Mouse (Mus musculus): ENCODE results near the gene Gh. TPM values are rescaled to one million over a fixed set of nuclear protein-coding genes. Genes with fewer than 3 reads are reported as not detected.

The Gh gene
- polyA plus RNA-seq, 1 experiment from 2014 or later = 0.38 TPM

DNA sequence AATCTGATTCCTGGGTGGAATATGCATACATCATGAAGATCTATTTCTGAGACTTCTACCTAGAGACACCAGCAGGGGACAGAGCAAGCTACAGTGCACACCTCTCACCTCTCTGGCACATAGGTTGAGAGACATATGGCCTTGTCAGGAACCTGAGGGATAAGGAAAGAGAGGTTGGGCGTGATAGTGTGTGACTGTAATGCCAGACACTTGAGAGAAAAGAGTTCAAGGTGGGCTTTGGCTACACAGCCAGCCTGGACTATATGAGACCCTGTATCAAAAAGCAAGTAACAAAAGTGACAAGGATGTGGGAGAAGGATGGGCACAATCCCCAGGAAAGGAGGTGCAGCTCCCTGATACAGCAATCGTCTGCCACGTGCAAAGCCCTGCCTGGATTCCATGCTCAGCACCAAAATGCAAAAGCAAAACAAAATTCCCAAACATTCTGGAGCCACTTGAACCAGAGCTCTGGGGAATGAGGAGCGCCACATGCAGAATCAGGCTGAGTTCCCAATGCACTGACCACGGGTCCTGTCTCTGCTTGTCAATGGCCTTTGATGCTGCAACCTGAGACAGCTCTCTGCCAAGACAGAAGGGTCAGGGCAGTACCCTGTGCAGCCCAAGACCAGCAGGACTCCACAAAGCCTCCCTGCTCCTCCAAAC lies 30.4 kb downstream of the Gh start:
- DNase-seq (ENCODE audit: low spot score) = no peak

DNA sequence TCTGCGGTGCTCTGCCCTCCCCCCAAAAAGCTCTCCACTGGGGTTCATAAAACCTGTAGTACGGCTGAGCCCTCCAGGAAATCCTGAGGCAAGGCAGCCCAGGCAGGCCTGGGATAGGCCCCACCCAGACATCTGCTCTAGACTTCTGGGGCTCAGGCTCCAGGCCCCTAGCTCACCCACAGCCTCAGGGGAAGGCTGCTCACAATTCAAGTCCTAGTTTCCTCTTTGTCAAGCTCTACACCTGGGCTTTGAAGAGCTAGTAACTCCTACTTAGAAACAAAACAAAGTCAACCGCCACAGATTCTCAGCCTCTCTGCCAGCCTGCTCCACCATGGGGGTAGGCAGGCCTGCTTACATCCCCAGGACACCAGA lies 32.6 kb downstream of the Gh start:
- peak; percentile 93 for DNase-seq (ENCODE audit: low spot score)

DNA sequence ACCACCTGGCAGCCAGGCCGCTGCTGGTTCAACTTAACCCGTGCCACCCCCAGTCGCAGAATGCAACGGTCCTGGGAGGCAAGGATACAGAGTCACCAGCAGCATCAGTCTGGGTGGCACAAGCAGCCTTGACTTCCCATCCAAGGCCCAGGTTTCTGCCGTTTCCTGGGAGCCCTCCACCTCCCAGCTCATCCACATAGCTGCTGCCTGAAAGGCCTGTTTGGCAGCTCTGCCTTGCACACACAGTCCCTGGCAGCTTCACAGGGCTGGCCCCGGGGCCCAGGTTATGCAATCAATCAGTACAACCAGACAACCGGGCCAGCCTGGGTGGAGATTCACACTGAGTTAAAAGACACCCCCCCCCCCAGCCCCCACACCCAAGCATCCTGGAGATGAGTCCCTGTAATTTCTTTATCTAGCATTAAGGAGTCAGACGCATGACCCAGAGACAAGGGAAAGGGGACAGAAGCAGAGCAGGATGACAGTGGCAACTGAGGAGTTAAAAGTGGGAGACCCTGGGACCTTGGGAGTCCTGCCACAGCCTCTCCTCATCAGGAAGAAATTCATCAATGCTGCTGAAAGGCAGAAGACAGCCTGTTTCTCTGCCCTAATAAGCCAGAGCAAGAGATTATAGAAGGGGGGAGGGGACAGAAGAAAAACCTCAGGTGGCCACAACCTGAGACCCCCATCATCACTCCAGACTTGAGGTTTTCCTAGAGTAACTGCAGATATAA lies 33.2 kb downstream of the Gh start:
- DNase-seq (ENCODE audit: low spot score) = no peak

DNA sequence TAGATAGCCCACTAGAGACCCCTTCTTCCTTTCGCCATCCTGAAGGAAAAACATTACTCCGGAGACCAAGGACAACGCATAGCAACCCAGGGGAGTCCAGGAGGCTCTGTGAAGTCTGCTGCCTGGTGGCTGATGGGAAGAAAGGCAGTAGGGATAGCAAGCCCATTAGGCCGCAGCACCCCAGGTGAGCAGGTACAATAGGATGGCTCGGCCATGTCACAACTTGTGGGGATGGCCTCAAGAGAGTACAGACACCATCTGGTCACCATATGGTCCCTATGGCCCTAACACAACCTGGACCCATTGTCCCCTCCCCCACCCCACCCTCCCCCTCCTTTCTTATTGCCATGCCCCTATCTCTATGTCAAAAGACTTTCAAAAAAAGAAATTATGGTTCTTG lies 33.8 kb downstream of the Gh start:
- no peak for DNase-seq (ENCODE audit: low spot score)

DNA sequence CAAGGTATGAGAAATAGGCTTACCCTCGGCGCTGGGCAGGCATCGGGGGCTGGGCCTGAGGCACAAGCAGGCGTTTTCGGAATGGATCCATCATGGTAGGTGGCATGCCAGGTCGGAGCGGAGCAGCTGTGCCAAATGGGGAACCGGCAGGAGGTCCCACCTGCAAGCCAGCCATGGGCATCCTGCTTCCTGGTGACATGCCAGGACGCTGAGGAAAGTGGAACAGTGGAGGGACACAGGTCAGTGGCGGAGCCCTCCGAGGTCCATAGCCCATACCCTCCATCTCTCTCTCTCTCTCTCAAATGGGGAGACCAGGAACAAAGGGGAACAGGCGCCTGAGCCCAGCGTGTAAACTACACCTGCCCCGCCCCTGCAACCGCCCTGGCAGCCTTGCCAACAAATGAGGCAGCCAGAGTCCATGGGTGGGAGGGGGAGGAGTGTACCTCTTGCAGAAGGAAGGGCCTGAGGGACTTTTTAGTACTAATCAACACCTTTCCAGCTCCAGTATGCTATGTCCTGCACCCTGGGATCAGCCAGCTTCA lies 34.3 kb downstream of the Gh start:
- no peak for DNase-seq (ENCODE audit: low spot score)

DNA sequence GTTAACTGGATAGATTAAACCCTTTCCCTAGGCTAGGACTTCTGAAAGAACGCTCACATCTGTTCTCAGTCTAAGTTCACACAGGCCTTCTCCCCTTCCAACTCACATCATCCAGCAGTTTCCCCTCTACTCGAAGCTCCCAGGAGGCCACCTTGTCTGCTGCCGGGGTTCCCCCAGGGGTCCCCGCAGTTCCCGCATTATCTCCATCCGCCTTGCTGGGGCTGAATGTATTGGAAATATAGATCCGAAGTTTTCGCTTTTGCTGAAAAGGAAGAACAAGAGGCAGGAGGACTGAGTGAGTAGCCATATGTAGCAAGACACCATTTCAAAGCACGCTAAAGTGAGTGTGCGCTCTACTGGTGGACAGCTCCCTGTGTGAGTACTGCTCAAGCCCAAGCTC lies 35.2 kb downstream of the Gh start:
- DNase-seq (ENCODE audit: low spot score) = no peak

DNA sequence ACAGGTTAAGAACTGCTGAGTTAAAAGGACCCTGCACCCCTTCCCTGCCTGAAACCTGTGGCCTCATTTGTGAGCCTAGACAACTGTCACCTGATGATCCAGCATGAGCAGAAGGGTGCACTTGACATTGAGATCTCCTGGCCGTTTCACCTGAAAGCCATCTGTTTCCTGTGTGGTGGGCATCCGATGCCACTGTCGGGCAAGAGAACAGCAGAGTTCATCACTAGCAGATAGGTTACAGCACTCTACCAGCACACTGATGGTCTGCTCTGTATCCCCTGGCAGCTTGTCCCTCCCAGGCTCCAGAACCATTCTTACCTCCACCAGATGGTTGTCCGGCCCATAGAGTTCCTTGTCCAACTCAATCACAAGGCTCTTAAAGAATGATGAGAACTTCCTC lies 36.1 kb downstream of the Gh start:
- DNase-seq (ENCODE audit: low spot score) = no peak

DNA sequence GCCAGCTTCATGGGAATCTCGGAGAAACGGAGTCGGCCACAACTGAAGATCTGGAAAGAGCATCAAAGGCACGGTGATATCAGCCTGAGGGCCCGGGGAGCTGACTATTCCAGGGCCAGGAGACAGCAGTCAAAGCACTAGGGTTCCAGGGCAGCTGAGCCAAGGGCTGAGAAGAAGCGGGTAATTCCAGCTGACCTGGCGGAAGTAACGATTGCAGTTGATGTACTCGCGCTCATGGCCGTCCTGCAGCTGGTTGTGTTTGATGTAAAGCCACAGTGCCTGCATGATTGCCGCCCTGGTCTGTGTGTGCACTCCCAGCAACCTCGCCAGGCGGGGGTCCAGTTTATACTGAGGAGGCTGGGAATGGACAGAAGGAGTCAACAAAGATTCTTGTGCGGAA lies 36.7 kb downstream of the Gh start:
- DNase-seq (ENCODE audit: low spot score) = no peak

DNA sequence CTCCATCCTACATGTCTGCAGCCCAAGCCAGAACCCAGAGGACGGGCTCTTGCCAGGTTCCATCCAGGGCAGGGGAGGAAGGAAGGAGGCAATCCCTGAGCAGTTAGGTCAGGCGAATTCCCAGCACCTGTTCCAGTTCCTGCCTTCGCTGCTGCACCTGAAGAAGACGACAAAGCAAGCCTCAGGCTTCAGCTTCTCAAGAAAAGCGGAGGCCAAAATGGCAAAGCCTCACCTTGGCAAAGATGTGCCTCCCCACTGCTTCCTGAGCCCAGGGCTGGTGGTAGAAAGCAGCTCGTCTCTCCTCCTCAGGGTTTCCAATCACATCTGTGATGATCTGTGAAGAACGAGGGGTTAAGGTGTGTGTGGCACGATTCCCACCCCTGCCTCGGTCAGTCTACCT lies 37.7 kb downstream of the Gh start:
- no peak for DNase-seq (ENCODE audit: low spot score)

DNA sequence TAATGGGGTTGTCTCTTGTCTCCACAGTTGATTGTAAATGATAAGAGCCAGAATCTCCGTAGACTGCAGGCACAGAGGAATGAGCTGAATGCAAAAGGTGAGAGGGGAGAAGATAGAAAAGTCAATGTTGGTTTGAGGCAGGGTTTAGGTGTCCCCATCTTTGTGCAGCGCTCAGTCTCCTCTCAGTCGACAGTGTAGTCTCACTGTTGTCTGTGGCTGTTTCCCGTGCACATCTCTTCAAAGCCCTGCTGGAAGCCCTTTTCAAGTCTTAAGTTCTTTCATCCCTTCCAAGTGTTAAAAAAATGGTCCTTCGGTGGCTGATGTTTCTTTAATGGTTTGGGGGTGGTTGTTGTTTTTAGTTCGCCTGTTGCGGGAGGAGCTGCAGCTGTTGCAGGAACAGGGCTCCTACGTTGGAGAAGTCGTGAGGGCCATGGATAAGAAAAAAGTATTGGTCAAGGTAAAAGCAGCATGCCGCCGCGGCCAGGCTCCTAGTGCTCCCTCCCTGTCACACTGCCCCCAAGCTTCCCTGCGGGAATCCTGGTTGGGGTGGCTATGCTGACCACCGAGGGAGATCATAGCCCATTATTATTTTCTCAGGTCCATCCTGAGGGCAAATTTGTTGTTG lies 40.7 kb downstream of the Gh start:
- DNase-seq (ENCODE audit: low spot score) = no peak

DNA sequence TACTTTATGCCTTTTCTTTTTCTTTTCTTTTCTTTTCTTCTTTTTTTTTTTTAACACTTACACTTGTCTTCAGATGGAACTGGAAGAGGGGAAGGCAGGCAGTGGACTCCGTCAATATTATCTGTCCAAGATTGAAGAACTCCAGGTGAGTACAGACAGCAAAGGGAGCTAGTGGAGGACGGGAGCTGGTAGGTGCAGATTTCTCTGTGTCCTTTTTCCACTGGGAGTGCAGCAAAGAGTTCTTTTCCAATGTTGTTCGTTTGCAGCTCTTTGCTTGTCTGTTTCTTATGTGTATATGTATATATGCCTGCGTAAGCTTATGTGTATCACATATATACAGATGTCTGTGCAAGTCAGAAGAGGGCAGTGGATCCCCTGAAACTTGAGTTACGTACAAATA lies 44.9 kb downstream of the Gh start:
- DNase-seq (ENCODE audit: low spot score) = no peak

DNA sequence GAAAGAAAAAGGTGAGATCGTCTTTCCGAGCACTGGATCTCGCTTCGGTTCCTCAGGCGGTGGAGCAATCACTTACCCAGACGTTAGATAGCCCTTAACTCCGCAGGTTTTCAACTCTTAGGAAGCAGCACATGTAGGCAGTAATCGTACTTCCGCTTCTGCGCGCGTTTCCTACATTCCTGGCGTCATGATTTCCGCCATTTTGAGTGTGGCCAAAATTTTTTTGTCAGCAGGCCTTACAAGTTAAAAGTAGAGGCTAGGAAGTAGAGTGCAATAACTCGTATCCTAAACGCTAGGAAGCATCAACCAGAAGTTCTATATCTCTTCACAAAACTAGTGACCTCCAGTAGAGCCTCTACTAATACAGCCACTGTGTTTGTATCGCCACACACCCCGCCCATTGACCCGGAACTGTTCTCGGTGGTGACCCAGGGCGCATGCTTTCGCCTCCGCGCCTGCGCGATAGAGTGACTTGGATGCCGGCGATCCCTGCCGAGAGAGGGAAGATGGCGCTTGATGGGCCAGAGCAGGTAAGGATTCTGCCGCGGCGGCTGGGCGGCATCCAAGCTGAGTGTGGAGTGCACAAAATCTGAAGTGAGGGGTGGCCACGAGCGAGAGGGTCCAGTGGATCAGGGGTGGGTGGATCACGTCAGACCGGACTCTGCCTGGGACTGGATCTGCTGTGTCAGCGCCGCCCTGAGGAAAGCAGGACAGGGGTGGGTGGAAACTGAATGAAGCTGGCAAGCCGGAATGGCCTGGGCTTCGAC lies 45.8 kb downstream of the Gh start, which contains the start of the genes Ftsj3 and Psmc5:
Gene Ftsj3 (minus strand): TSS at position 395 of the 767 bp plus-strand sequence.
Gene Psmc5 (plus strand): TSS at position 470 of the 767 bp plus-strand sequence.
- DNase-seq (ENCODE audit: low spot score) = peak; percentile 97

DNA sequence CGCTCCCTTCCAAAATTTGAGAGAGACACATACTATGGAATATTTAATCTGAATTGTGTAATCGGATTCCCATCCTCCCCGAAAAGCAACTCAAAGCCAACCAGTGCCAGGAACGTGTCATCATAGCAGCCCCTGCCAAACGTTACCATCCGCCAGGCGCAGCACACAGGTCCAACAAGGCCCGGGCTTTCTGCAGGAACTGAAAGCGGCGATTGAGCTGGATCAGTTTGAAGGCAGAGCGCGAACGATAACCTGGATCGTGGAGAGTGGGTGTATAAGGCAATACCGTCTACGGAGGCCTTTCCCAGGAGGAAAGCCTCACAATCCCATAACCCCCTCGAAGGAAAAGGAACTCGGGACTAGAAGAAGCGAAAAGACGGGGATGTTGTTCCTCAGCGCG lies 46.5 kb downstream of the Gh start:
- no peak for DNase-seq (ENCODE audit: low spot score)

DNA sequence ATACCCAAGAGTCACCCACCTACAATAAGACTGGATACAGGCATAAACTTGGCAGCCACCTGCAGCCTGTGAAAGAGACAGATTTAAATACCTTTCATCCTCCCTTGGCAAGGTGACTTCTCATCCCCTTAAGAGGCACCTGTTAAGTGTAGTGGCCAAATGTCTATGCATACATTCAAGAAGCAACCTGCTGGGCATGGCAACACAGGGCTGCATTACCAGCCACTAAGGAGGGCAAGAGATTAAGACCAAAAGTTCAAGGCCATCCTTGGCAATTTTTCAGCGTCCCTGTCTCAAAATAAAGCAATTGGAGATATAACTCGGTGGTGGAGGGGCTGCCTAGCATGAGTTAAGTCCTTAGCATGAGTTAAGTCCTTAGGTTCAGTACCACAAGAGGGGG lies 46.9 kb downstream of the Gh start:
- DNase-seq (ENCODE audit: low spot score) = no peak

Other genes with a start within 250 kb of the Gh start
- 10.1 and 11.5 TPM in 2 replicates for gene Taco1, start 235.8 kb downstream of the Gh start, polyA plus RNA-seq (2015; fragmentation: Nextera tagmentation; extraction: Ambion mirVana)
- gene Map3k3, start 217.3 kb downstream of the Gh start, polyA plus RNA-seq (2015; fragmentation: Nextera tagmentation; extraction: Ambion mirVana) = 13.6 and 16.9 TPM in 2 replicates
- 0.54 and 0.78 TPM in 2 replicates for gene Gm10840, start 141.0 kb downstream of the Gh start, polyA plus RNA-seq (2015; fragmentation: Nextera tagmentation; extraction: Ambion mirVana)
- gene Limd2, start 141.0 kb downstream of the Gh start, polyA plus RNA-seq (2015; fragmentation: Nextera tagmentation; extraction: Ambion mirVana) = 968 and 1,023 TPM in 2 replicates
- 18.9 and 21.6 TPM in 2 replicates for gene Strada, start 99.7 kb downstream of the Gh start, polyA plus RNA-seq (2015; fragmentation: Nextera tagmentation; extraction: Ambion mirVana)
- 57.0 and 63.1 TPM in 2 replicates for gene Ccdc47, start 85.5 kb downstream of the Gh start, polyA plus RNA-seq (2015; fragmentation: Nextera tagmentation; extraction: Ambion mirVana)
- gene Ddx42, start 84.9 kb downstream of the Gh start, polyA plus RNA-seq (2015; fragmentation: Nextera tagmentation; extraction: Ambion mirVana) = 58.3 and 67.8 TPM in 2 replicates
- 58.3 and 60.5 TPM in 2 replicates for gene Ftsj3, start 45.8 kb downstream of the Gh start, polyA plus RNA-seq (2015; fragmentation: Nextera tagmentation; extraction: Ambion mirVana)
- 260 and 266 TPM in 2 replicates for gene Psmc5, start 45.7 kb downstream of the Gh start, polyA plus RNA-seq (2015; fragmentation: Nextera tagmentation; extraction: Ambion mirVana)
- 139 and 157 TPM in 2 replicates for gene Smarcd2, start 28.9 kb downstream of the Gh start, polyA plus RNA-seq (2015; fragmentation: Nextera tagmentation; extraction: Ambion mirVana)
- 0.40 and 0.54 TPM in 2 replicates for gene Tcam1, start 25.2 kb downstream of the Gh start, polyA plus RNA-seq (2015; fragmentation: Nextera tagmentation; extraction: Ambion mirVana)
- gene Cd79b, start 12.9 kb upstream of the Gh start, polyA plus RNA-seq (2015; fragmentation: Nextera tagmentation; extraction: Ambion mirVana) = 38.5 and 39.6 TPM in 2 replicates
- 0.04 TPM in 1 of 2 replicates, not detected in the other for gene Scn4a, start 51.4 kb upstream of the Gh start, polyA plus RNA-seq (2015; fragmentation: Nextera tagmentation; extraction: Ambion mirVana)
- gene Prr29, start 63.6 kb upstream of the Gh start, polyA plus RNA-seq (2015; fragmentation: Nextera tagmentation; extraction: Ambion mirVana) = 31.2 and 33.1 TPM in 2 replicates
- 123 and 124 TPM in 2 replicates for gene Icam2, start 86.2 kb upstream of the Gh start, polyA plus RNA-seq (2015; fragmentation: Nextera tagmentation; extraction: Ambion mirVana)
- gene Ern1, start 186.0 kb upstream of the Gh start, polyA plus RNA-seq (2015; fragmentation: Nextera tagmentation; extraction: Ambion mirVana) = 2.4 and 3.6 TPM in 2 replicates

All from thymus, postnatal 0 days (tissue).